Mouse (Mus musculus): ENCODE results near the gene Ciapin1.

The Ciapin1 gene

DNA sequence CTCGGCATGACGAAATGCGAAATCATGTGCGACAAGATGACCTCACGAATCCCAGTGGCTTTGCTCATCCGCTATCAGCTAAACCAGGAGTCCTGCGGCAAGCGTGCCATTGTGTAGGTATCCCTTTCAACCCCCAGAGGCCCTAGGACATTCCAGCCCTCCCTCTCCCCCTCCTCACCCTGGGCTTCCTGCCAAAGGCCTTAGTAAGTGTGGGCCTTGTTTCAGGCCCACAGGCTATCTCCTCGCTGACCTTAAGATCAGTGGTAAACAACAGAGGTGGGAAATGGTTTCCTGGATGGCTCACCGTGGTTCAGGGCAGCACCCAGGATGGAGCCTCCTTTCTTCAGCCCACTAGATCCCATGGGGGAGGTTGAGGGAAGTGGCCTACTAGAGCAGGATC lies 60.1 kb downstream of the Ciapin1 start:
- peak; percentile 66 for DNase-seq

DNA sequence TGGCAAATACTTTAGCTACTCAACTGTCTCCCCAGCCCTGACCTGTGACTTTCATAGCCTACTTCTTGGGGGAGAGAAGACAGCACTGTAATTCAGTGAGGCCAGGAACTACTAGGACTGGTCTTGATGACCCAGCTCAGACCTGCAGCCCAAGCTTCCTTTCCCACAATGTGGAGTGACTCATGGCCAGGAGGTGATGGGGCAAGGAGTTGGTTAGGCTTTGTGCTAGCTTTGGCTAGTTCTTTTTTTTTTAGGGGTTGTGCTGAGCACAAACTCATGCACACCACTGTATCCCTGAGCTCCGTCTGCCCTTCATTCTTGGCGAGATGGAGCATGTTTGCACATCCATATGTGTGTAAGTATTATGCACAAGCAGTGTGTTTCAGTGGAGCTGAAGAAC lies 61.8 kb downstream of the Ciapin1 start:
- DNase-seq: no peak

DNA sequence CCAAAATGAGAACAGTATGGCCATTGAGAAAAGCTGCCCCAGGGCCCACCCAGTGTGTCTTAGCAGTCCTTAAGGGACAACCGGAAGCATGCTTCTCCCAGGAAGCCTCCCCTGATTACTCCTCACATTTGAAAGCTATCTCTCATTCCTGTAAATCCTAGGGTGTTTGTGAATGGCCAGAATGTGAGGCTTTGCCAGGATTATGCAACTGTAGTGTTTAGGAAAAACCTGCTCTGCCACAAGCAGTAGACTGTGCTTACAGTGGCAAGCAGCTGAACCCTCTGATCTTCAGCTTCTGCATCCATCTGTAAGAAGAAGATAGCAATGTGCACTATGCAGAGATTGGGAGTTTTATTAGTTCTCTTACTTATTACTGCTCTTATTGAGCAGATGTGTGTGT lies 63.6 kb downstream of the Ciapin1 start:
- DNase-seq: no peak

DNA sequence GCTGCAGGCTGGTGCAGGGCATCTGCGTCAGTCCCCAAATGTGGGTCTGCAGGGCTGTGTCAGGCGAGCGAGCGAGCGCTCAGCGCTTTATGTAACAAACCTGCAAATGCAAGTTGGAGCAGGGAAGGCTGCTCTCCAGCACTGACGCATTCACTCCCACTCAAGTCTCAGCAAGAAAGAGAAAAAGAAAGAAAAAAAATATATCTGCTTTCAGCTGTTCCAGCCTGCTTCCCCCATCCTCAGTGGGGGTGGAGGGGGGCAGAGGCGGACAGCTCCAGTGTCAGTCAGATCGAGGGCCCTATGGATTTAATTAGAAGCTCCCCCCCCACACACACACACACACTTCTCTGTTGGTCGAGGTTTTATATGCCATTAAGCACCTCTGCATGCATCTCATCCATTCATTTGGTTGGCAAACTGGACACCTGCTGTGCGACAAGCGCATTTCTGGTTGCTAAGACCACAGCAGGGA lies 64.4 kb downstream of the Ciapin1 start:
- peak; percentile 51 for DNase-seq

DNA sequence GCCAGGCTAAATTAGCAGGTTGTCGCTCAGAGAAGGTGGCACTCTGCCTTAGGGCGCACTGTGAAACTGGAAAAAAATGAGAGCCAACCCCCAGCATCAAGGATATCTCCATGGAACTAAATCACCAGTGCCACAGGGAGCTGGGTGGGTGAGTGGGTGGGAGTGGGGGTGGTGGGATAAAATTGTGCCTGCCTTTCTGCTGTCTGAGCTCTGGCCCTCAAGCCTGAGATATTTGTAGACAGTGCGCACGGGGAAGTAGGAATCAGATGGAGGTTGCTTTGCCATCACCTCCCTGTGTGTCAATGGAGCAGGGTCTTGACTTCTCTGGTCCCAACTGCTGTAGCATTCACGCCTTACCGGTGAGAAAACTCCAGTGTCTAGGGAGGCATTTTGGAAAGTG lies 65.1 kb downstream of the Ciapin1 start:
- no peak for DNase-seq

DNA sequence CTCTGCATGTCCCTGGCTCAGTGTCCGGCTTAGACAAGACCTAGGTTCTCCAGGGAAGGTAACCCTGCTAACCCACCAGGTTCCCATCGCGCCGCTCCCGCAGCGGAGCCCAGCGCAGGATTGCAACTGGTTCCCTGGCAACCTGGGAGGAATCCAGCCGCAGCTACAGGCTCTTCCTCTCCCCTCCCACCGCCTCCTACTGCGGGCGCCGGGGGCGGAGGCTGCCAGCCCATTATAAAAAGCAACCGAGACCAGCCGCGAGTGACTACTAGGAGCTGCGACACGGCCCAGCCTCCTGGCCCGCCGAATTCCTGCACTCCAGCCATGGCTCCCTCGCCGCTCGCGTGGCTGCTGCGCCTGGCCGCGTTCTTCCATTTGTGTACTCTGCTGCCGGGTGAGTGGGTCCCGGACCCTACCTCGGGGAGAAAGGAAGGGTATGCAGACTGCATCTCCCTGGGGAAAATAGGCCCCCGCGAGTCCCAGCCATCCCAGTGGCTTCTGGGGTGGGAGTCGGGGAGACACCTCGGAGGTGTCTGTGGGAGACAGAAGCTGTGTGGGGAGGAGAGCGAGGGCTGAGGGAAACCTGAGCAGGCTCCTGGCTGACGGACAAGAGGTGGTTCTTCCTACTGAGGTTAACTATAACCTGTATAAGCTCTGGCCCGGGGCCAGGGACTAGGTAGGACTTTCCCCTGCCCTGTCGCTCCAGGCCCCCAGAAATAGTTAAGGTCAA lies 66.1 kb downstream of the Ciapin1 start, which contains the start of gene Cx3cl1:
TSS of gene Cx3cl1 (plus strand) at position 69 of the 730 bp plus-strand sequence.
- peak; percentile 85 for DNase-seq

DNA sequence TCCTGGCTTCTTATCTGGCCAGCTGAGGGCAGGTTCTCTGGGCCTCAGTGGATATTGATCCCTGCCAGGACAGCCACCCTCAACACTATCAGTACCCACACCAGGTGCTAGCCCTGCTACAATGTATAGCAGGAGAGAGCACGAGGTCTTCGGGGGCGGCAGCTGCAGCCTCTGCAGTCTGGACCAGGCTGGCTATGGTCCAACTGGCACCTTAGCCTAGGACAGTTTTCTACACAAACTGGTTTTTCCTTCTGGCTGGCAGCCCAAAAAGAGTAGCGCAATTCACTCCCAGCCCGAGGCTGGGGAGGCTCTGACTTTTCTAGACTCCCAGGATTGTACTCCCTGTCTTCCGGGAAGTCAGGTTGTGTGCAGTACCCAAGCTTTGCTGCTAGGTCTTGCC lies 67.2 kb downstream of the Ciapin1 start:
- DNase-seq: peak; percentile 7

Measured in retina, postnatal 1 day (tissue).